Mouse (Mus musculus) stomach, postnatal 0 days (tissue): Measurements from ENCODE around the gene Tnn.

ENCODE experiments used
- CTCF ChIP-seq: IDR thresholded peaks from 2 replicates; pipeline ENCODE4 v1.5.1; 2016; ENCODE audit warnings: antibody characterized with exemption, low read depth, mild to moderate bottlenecking, moderate library complexity
- EP300 ChIP-seq: optimal IDR thresholded peaks from 2 replicates; pipeline ENCODE3; 2016; ENCODE audit warnings: antibody characterized with exemption

DNA sequence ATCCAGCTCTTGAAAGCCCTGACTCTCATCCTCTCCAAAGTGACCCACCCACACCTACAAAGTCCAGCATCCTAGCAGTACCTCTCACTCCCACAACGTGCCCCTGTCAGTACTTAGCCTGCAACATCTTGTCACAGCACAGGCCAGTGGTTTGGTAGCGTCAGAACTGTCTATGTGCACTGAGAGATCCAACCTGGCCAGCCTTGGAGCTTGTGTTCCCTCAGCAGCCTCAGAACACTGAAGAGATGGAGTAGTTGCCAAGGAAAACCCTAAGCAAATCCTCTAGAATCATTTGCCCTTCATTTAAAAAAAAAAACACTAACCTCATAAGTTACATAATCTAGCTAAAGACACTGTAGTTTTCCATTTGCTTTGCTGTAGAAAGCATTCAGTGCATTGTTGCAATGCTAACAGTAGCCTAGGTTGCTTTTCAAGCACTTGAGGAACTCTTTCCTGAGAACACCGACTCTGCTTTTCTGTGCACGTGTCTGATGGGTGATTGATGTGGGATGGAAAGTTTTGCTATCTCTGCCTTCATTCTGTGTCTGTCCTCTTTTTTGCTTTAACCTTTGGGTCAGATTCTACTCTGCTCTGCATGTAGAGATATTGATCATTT, 19.8 kb downstream of the Tnn start:
- TF ChIP-seq CTCF (no peak), EP300 (no peak)
